Mouse (Mus musculus) hindbrain, embryonic 16.5 days (tissue): ENCODE measurements around the gene Gramd1b. TPM values are rescaled to one million over a fixed set of nuclear protein-coding genes. Genes with fewer than 3 reads are reported as not detected.
A peak's percentile ranks its signal among the peaks of the same experiment; 100 is the strongest.

ENCODE experiments used
- ATAC-seq: fragments of 200-750 bp; cut with Nextera tagmentation; 2 replicates; pipeline ENCODE4 v1.8.0; 2017; ENCODE audit warnings: moderate TSS enrichment, moderate library complexity
- H3K27ac ChIP-seq: fragments of 300-500 bp; sonication (generic); 2 replicates; pipeline ENCODE4 v1.5.1; 2014; ENCODE audit warnings: low read depth, mild to moderate bottlenecking, control low read depth, low read length, moderate library complexity
- H3K27me3 ChIP-seq: fragments of 300-500 bp; sonication (generic); replicated peaks from 2 replicates; pipeline ENCODE4 v1.6.1; 2014; ENCODE audit warnings: low read length; ENCODE audit not compliant: control insufficient read depth, insufficient read depth
- H3K36me3 ChIP-seq: fragments of 300-500 bp; sonication (generic); 2 replicates; pipeline ENCODE4 v1.6.1; 2014; ENCODE audit warnings: mild to moderate bottlenecking, low read length, moderate library complexity, mixed read lengths; ENCODE audit not compliant: control insufficient read depth, insufficient read depth
- H3K4me1 ChIP-seq: fragments of 300-500 bp; sonication (generic); 2 replicates; pipeline ENCODE4 v1.6.1; 2014; ENCODE audit warnings: low read depth, low read length; ENCODE audit not compliant: control insufficient read depth, insufficient read depth
- H3K4me2 ChIP-seq: fragments of 300-500 bp; sonication (generic); 2 replicates; pipeline ENCODE4 v1.6.1; 2014; ENCODE audit warnings: mild to moderate bottlenecking, low read length, control low read depth, moderate library complexity
- H3K4me3 ChIP-seq: fragments of 300-500 bp; sonication (generic); 2 replicates; pipeline ENCODE4 v1.5.1; 2014; ENCODE audit warnings: mild to moderate bottlenecking, low read length, control low read depth, moderate library complexity
- H3K9ac ChIP-seq: fragments of 300-500 bp; sonication (generic); 2 replicates; pipeline ENCODE4 v1.6.1; 2014; ENCODE audit warnings: low read depth, mild to moderate bottlenecking, control low read depth, low read length, moderate library complexity
- H3K9me3 ChIP-seq: fragments of 300-500 bp; sonication (generic); 2 replicates; pipeline ENCODE4 v1.6.1; 2014; ENCODE audit warnings: mild to moderate bottlenecking, low read length, moderate library complexity; ENCODE audit not compliant: control insufficient read depth
- WGBS: fragments of 180-500 bp; shearing (Covaris S2); extraction: QIAGEN DNeasy Blood & Tissue Kit; methylation state at CpG from one replicate; pipeline ENCODE4 v1.1.7; 2014; 5-methylcytosine and 5-hydroxymethylcytosine counted together
- polyA plus RNA-seq: library from polyadenylated mRNA; unstranded; fragments of >200 nt; fragmentation: Nextera tagmentation; extraction: Ambion mirVana; gene quantifications from 2 replicates; pipeline ENCODE4 v1.2.1, GENCODE M21; 2015

Gramd1b gene
- polyA plus RNA-seq, 1 experiment from 2014 or later = 18.5 TPM

DNA sequence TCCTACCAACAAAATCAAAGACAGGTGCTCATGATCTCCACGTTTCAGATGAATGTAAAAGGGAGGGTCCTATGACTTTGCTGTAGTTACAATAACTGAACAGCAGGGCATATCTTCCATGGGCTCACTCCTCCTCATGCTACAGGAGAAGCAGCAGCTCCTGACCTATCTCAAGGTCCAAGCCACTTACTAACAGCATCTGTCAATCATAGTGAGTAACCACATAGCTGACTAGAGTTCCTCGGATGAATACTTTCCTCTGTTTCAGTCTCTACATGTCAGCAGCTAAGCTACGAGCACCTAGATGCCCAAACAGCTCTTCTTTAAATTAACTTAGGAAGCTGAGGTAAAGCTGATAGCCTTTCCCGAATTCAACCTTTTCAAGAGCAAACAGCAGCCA lies 181.6 kb downstream of the Gramd1b start:
- Histone ChIP-seq H3K9ac (no peak overlapping the region), H3K27ac (no peak overlapping the region), H3K4me2 (no peak overlapping the region), H3K9me3 (no peaks in the 10 kb centered on the region), H3K36me3 (no peaks in the 10 kb centered on the region), H3K27me3 (no peaks in the 10 kb centered on the region), H3K4me1 (peaks cover 15% of the 10 kb centered on the region), H3K4me3 (no peak overlapping the region)
- WGBS = 60% methylated on average over 4 of the region's 4 CpGs
- no peak for ATAC-seq

DNA sequence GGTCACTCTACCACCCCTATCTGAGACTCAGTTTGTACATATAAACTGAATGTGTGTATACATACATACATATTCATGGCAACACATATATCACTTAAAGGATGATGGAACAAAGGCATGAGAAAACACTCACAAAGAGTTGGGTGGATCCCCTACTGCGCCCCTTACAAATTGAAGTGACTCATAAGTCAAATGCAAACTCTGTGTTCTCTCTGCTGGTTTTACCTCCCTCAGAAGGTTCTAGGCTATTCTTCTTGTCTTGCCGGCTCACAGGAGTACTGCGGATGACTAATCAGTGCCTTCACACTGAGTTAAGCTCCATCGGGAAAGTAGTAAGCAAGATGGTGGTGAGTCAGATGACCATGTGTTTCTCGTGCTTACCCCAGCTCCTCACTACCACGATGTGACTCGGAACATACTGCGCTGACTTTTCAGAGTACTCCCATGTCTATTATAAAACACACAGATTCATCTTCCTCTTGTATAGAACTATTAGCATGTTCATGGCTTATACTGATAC lies 182.4 kb downstream of the Gramd1b start:
- no peak overlapping the region for H3K27ac ChIP-seq
- no peaks in the 10 kb centered on the region for H3K36me3 ChIP-seq
- no peak overlapping the region for H3K4me2 ChIP-seq
- ATAC-seq = no peak
- WGBS = 95% methylated on average over 8 of the region's 8 CpGs
- no peak overlapping the region for H3K4me3 ChIP-seq
- H3K9me3 ChIP-seq = no peaks in the 10 kb centered on the region
- H3K27me3 ChIP-seq = no peaks in the 10 kb centered on the region
- peaks cover 22% of the 10 kb centered on the region for H3K4me1 ChIP-seq
- no peak overlapping the region for H3K9ac ChIP-seq

DNA sequence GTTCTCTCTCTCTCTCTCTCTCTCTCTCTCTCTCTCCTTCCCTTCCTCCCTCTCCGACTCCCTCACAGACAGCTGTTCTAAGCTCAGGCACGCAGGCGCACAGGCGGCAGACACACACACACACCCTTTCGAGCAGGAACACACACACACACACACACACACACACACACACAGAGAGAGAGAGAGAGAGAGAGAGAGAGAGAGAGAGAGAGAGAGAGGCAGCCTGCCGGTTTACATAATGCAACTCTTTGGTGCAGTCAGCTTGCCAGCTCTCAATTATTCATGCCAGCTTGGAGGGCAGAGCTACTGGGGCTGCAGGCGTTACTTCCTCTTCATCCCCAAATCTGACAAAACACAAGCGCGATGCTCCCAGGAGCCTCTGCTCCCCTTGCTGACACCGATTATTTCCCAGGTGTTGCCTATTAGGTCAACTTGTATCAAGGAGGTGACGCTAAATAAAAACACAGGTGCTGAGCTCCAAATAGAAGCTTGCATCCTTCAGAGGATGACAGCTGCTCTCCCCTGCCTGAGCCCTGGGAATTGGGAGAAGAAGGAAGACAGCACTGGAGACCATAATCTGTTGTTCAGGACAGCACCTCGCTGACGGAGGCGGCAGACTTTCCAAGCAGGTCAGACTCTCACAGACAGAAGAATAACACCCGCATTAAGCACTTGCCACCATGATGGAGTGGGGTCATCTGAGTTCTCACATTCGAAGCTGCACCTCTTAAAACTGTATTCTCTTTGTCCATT lies 184.8 kb downstream of the Gramd1b start:
- peak overlapping the region; percentile 57 for H3K4me2 ChIP-seq
- H3K27me3 ChIP-seq = no peaks in the 10 kb centered on the region
- no peaks in the 10 kb centered on the region for H3K36me3 ChIP-seq
- H3K9me3 ChIP-seq = no peaks in the 10 kb centered on the region
- peak overlapping the region; percentile 90 for H3K27ac ChIP-seq
- H3K4me3 ChIP-seq = peak overlapping the region; percentile 37
- peaks cover 32% of the 10 kb centered on the region for H3K4me1 ChIP-seq
- peak; percentile 86 for ATAC-seq
- peak overlapping the region; percentile 65 for H3K9ac ChIP-seq
- WGBS = 6% methylated on average over 16 of the region's 16 CpGs

DNA sequence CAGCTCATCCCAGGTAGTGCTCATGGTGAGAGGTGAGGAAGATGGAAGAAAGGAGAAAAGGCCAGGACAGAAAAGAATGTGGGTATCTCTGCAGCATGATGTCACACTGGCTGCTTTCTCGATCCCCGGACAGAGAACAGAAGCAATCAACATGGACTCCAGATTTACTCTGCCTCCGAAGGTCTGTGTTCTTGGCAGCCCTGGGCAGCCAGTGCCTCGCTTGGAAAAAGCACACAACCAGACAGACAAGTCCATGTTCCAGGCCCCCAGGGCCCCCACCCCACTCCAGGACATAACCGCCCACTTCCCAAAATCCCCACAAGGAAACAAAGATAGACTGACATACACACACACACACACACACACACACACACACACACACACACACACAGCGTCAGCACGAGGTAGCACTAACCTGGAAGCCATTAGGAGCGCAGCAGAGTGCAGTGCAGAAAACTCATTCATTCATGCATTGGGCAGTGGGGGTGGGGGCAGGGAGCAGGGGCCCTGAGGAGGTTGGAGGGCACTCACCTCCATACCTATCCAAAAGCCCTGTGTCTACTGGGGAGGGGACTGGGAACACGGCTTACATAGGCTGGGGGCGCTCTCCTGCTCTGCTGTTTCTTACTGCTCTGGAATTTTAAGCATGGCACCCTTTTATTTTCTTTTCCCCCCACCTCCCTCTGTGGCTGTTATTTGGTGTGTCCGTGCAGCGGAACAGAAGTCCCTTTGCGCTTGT lies 185.5 kb downstream of the Gramd1b start:
- Histone ChIP-seq H3K9ac (peak overlapping the region; percentile 63), H3K27me3 (no peaks in the 10 kb centered on the region), H3K4me3 (peak overlapping the region; percentile 37), H3K9me3 (no peaks in the 10 kb centered on the region), H3K4me2 (peak overlapping the region; percentile 57), H3K36me3 (no peaks in the 10 kb centered on the region), H3K4me1 (peaks cover 36% of the 10 kb centered on the region), H3K27ac (peak overlapping the region; percentile 90)
- peak; percentile 74 for ATAC-seq
- 14% methylated on average over 13 of the region's 13 CpGs for WGBS

DNA sequence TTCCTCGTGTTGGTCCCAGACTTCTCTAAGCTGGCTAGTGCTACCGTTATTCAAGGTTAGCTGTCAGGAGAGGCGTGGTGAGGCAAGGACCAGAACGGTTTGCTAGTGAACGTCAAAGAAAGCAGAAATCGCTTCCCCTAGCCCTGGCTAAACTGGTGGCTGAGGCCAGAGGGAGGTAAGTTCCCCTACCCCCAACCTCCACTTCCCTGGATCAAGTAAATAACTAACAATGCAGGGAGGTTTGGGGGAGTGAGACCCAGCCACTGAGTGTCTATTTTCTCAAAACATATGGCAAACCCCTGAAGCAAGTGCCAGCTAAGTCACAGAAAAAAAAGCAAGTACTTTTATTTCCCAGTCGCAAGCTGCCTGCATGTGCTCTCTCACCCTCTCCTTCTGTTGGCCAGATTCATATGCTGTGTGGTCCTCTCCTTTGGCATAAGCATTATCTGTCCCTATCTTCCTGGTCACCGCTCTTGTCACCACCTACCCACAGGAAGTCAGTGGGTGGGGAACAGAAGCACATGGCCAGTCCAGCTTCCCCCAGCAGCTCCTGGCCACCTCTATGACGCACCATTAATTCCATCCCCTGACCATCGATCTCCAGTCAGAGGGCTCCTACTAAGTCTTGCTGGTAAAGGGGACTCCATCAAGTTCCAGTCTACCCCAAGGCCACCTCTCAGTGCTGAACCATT lies 186.2 kb downstream of the Gramd1b start:
- Histone ChIP-seq H3K4me1 (peaks cover 37% of the 10 kb centered on the region), H3K9ac (peak overlapping the region; percentile 63), H3K27ac (peak overlapping the region; percentile 90), H3K36me3 (no peaks in the 10 kb centered on the region), H3K4me3 (peak overlapping the region; percentile 37), H3K27me3 (no peaks in the 10 kb centered on the region), H3K9me3 (no peaks in the 10 kb centered on the region), H3K4me2 (peak overlapping the region; percentile 57)
- ATAC-seq = peak; percentile 43
- WGBS = 42% methylated on average over 10 of the region's 10 CpGs

DNA sequence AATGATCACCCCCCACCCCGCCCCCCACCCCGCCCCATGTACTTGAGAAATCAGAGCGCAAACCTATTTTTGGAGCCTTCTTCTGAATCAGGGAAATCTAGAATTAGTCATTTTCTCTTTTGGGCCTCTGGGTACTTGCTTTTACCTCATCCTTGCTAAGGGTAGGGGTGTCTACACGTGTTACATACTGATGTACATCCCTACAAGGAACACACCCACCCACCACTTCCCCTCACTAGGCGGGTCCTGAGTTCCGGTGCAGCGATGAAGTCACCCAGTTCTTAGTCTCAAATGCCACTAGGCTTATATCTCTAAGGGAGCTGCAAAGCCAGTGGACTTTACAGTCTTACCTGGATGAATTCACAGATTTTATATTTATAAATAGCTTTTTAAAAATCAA lies 187.4 kb downstream of the Gramd1b start:
- Histone ChIP-seq H3K9ac (no peak overlapping the region), H3K4me3 (no peak overlapping the region), H3K27me3 (no peaks in the 10 kb centered on the region), H3K27ac (no peak overlapping the region), H3K4me2 (peak overlapping the region; percentile 57), H3K36me3 (no peaks in the 10 kb centered on the region), H3K9me3 (no peaks in the 10 kb centered on the region), H3K4me1 (peaks cover 39% of the 10 kb centered on the region)
- 96% methylated on average over 7 of the region's 7 CpGs for WGBS
- no peak for ATAC-seq

DNA sequence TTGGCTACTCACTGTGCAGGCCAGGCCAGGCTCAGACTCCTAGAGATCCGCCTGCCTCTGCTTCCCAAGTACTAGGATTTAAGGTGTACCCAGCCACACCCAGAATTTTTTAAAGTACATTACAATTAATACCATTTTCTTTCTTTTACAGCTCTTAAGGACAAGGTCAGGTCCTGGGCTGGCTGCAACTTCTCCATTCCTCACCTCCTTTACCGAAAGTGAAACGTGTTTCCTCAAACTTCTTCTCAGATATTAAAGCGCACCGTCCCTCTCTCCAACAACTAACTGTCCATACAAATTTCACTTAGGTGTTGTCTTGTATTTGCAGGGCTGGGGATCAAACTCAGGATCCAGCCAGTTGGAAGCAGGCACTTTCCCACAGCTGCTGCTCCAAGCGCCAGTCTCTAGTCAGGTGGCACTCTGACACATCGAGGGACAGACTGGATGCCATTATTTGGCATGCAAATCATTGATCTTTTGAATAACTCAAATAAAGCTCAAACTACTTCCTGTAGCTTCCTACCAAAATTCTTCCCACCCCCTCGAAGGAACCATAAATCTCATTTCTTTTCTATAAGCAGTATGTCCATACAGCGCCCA lies 188.0 kb downstream of the Gramd1b start:
- Histone ChIP-seq H3K4me2 (no peak overlapping the region), H3K4me1 (peaks cover 39% of the 10 kb centered on the region)

DNA sequence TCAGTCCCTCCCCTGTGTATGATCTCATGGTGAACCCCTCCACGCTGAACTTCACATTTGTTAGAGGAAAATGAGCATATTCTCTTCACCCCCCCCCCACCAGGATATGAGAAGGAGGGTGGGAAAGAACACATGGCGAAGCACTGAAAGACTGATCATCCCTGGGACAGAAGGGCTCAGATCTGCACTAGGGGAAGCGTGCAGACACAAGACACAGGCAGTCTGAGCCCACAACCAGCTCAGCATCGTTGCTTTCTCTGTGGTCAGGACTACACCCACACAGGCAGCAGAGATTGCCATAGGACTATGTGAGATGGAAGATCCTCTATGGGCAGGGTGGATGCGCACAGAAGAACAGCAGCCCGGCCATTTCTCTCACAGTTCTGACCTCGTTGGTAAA lies 189.1 kb downstream of the Gramd1b start:
- H3K9me3 ChIP-seq = no peaks in the 10 kb centered on the region
- no peaks in the 10 kb centered on the region for H3K36me3 ChIP-seq
- no peaks in the 10 kb centered on the region for H3K27me3 ChIP-seq
- H3K4me3 ChIP-seq = no peak overlapping the region
- H3K27ac ChIP-seq = no peak overlapping the region
- H3K4me2 ChIP-seq = no peak overlapping the region
- H3K9ac ChIP-seq = no peak overlapping the region
- peaks cover 40% of the 10 kb centered on the region for H3K4me1 ChIP-seq
- 75% methylated on average over 7 of the region's 7 CpGs for WGBS
- no peak for ATAC-seq

More for the DNA sequence above, 188.0 kb downstream of the Gramd1b start:
- 91% methylated on average over 9 of the region's 9 CpGs for WGBS
- Histone ChIP-seq H3K36me3 (no peaks in the 10 kb centered on the region), H3K9ac (no peak overlapping the region), H3K9me3 (no peaks in the 10 kb centered on the region), H3K4me3 (no peak overlapping the region), H3K27me3 (no peaks in the 10 kb centered on the region), H3K27ac (no peak overlapping the region)
- no peak for ATAC-seq
